Comparison of ENCODE assay signal across 8 mouse cellular contexts in the genomic region with DNA sequence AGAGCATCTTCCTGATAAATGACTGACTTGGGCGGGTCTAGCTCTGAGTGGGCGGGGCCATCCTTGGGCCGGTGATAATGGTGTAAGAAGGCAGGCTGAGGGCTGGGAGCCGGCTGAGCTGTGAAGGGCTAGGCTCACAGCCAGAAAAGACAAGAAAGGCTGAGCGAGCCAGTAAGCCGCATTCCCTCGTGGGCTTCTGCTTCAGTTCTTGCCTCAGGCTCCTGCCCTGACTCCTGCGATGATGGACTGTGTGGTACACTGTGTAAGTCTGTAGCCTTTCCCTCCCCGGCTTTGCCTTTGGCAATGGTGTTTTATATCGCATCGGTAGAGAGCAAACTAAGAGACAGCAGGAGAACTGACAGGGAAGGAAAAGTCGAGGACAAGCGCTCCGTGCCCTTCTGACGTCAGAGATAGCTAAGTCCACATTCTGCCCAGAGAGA.
DNase-seq lines count a peak whose midpoint lies in the region; ATAC-seq and TF ChIP-seq lines count a peak whose summit lies in the region.

No protein-coding gene starts in this region.

- H3K4me1 ChIP-seq in heart, postnatal 0 days (ENCODE audit: control insufficient read depth, insufficient read depth) = 0 out of 2 replicates have a peak, but pooled peaks cover 6% of the 10 kb centered on the region

- H3K4me3 ChIP-seq in heart, postnatal 0 days (ENCODE audit: low read depth, low read length) = peak overlapping the region; percentile 3

- peak; percentile 90 for DNase-seq in R1 (ENCODE audit: low read depth, low spot score)
- DNase-seq in c-Kit-negative CD71-positive TER-119-positive erythroid progenitor cells, embryonic 14.5 days (ENCODE audit: low read depth, low spot score) = peak; percentile 8
- DNase-seq in heart, postnatal 0 days (ENCODE audit: low spot score) = peak; percentile 57
- DNase-seq in kidney, postnatal 10 days = peak; percentile 78
- DNase-seq in lung, postnatal 14 days = peak; percentile 47
- DNase-seq in ovary, postnatal 14 days (ENCODE audit: low spot score) = peak; percentile 48
- no peak for DNase-seq in right cerebral cortex, postnatal 25 days

- no peaks in the 10 kb centered on the region for H3K9me3 ChIP-seq in heart, postnatal 0 days (replicated peaks; ENCODE audit: control insufficient read depth, low read length)

- TF ChIP-seq EP300 in heart, postnatal 0 days (IDR thresholded peaks at IDR 0.05; ENCODE audit: low read depth) = no peak

- no peak overlapping the region for H3K27ac ChIP-seq in heart, postnatal 0 days (ENCODE audit: low read depth)

- H3K27me3 ChIP-seq in heart, postnatal 0 days (ENCODE audit: control insufficient read depth, insufficient read depth, low read length) = peaks cover 4% of the 10 kb centered on the region; the same call in 1 of the 2 replicates

- ATAC-seq in erythroid progenitor cell, adult 5-6 weeks (replicated peaks; ENCODE audit: low FRiP score, poor library complexity, severe bottlenecking) = peak; percentile 75
- peak; percentile 55 for ATAC-seq in heart, postnatal 0 days (ENCODE audit: insufficient read depth, low read depth)

- no peaks in the 10 kb centered on the region for H3K36me3 ChIP-seq in heart, postnatal 0 days (replicated peaks; ENCODE audit: control insufficient read depth, insufficient read depth, low read length)

- no peak overlapping the region for H3K9ac ChIP-seq in heart, postnatal 0 days (replicated peaks; ENCODE audit: low read depth, low read length)

- no peak for TF ChIP-seq CTCF in heart, postnatal 0 days (IDR thresholded peaks at IDR 0.05; ENCODE audit: low read depth)

- 1% methylated on average over 15 of the region's 15 CpGs for WGBS in heart, postnatal 0 days

- H3K4me2 ChIP-seq in heart, postnatal 0 days (ENCODE audit: low read depth, low read length) = peak overlapping the region; percentile 45
